Mouse (Mus musculus) erythroblast, adult 5-6 weeks (primary cell): Measurements from ENCODE around the gene Galntl6. TPM values are rescaled to one million over a fixed set of nuclear protein-coding genes. Genes with fewer than 3 reads are reported as not detected.

Source experiments
- ATAC-seq: replicated peaks from 2 replicates; pipeline ENCODE4 v1.8.0; 2016; ENCODE audit warnings: moderate number of reproducible peaks, mild to moderate bottlenecking, moderate TSS enrichment, inconsistent platforms; ENCODE audit not compliant: poor library complexity, low FRiP score, severe bottlenecking
- total RNA-seq, 2 experiments: library from RNA; stranded (forward) in 1 of 2; stranded (reverse) in 1 of 2; fragments of 150-400 nt in 1 of 2; fragments of 200-764, 138-1000 nt in 1 of 2; gene quantifications; 2 replicates each; pipeline versions ENCODE4 v1.2.3 to v1.2.4; 2015 to 2017; ENCODE audit warnings: low replicate concordance in 2 of 2

Galntl6 gene
- total RNA-seq, 2 experiments from 2014 or later, result not detected

GRCm38 (mm10) chr8:58331151-58331550, 581.3 kb downstream of the Galntl6 start:
- no peak for ATAC-seq

- no peak for ATAC-seq
These were observed 599.0 kb downstream of the Galntl6 start for GRCm38 (mm10) chr8:58313482-58313881.

DNA sequence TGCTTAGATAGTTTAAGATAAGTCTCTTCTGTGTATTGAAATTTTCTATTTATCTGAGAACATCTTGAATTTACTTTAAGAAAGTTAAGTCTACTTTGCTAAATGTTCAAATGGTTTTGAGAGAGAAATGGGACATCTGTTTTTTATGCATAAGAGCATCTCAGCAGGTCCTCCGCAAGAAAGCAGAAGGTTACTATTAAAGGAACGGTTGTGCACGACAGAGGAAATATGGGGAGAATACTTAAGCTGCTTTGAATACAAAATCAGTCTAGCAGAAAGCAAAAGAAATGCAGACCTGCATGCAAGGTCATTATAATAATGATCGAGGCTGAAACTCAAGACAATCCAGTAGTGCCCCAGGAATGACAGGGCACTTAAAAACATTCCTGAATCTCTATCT, 621.0 kb downstream of the Galntl6 start:
- ATAC-seq, result no peak

DNA sequence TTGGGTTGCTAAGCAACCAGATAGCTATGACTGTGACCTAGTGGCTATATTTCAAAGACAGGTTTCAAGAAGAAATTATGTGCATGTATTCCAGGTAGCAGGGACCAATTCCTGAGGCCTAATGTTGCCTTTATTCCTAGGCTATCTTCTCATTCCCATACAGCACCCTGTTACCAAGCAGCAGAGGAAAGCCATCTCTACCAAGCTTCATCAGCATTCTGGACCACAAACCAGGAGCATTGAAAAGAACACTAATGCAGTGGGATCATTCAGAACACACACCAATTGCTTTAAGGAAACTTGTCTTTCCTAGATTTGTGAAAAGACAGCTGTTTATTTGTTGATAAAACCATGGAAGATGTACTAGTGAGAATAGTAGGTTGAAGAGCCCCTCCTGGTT, 622.4 kb downstream of the Galntl6 start:
- ATAC-seq, result no peak

DNA sequence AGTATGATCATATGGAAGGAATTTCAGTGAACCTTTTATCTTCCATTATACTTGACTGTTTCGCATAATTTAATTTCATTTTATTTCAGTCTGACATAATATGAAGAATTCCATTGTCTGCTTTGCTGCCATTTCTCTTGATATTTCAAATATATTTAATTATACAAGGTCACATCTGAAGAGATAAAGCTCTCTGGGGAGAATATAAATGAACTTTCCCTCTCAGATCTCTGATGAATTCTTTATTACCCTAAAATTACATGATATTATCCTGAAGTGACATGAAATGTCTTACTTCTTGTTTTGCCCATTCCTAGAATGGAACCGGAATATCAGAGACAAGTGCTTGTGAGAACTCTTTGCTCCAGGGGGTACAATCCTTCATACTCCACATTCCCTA, 647.0 kb downstream of the Galntl6 start:
- no peak for ATAC-seq

DNA sequence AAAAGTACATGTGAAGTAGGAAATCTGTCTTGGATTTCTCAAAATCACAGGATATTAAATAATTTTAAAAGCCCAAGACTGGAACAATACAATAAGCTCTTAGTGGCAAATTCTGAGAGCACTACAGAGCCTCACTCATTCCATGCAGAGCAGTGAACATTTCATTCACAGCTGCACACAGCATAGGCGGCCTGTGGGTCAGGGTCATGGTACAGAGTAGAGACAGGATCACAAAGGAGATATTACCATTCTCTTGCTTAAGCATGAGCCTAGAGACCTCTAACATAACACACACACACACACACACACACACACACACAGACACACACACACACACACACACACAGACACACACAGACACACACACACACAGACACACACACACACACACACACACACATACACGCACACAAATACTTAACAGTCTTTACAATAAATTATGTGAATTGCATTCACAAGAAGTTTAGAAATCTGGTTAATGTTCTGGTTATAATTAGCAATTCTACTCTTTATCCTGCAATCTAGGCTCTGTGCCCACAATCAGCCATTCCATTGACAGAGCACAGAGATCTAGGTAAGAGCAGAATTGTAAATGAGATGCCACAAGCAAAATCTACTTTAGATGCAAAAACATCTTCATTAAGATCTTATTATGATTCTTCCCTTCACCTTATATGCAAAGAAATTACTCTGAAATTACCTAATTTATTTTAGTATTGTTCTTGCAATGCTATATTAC, 653.7 kb downstream of the Galntl6 start:
- no peak for ATAC-seq

- no peak for ATAC-seq
These were observed 658.8 kb downstream of the Galntl6 start for GRCm38 (mm10) chr8:58253620-58254019.

- no peak for ATAC-seq
These were observed 667.6 kb downstream of the Galntl6 start for GRCm38 (mm10) chr8:58244830-58245229.

GRCm38 (mm10) chr8:58234220-58234619, 678.2 kb downstream of the Galntl6 start:
- ATAC-seq, result no peak

DNA sequence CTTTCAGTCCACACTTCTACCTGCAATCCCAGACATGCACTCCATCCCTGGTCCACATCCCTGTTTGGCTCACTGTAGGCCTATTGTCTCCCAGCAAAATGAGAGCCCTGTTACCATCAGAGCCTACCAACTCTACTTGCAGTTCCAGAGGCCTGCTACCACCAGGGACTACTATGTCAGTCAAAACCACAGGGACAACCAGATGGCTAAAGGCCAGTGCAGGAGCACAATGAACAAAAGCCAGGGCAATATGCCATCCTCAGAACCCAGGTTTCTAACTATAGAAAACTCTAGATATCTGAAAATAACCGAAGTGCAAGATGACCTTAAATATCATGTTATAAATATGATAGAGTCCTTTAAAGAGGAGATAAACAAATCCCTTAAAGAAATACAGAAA, 683.7 kb downstream of the Galntl6 start:
- no peak for ATAC-seq

GRCm38 (mm10) chr8:58217885-58218284, 694.6 kb downstream of the Galntl6 start:
- ATAC-seq, result no peak

DNA sequence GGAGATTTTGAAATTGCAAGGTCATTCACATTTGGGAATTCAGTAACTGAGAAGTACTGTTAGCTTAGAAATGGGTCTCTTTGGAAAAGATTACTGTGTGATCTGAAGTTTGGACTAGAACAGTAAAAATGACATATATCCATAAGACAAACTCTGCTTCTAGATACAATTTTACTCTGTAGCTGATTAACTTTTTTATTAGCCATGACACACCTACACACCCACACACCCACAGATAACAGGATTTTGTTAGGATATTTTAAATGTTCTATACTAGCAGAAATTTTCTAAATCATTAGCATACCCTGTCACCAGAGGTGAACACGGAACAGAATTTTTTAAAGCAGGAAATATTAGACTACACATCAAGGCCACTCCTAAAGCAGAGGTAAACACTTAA, 722.7 kb downstream of the Galntl6 start:
- no peak for ATAC-seq

- ATAC-seq, result no peak
These were observed 765.5 kb downstream of the Galntl6 start for GRCm38 (mm10) chr8:58146961-58147360.

DNA sequence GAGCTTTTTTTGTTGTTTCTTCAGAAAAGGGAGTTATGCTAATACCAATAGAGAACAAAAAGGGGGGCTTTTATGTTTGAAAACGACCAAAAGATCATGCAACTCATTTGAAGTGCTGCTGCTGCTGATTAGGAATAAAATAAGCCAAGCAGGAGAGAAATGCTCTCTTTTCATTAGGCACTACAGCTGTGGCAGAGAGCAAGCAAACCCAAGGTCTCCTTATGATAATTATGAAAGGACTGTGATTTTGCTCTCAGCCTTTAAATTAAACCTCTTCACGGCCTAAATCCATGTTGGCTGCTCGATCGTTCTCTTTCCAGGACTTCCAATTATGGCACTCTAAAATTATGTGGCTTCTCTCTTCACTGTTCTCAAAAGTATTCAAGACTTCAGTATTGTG, 825.7 kb downstream of the Galntl6 start:
- no peak for ATAC-seq

DNA sequence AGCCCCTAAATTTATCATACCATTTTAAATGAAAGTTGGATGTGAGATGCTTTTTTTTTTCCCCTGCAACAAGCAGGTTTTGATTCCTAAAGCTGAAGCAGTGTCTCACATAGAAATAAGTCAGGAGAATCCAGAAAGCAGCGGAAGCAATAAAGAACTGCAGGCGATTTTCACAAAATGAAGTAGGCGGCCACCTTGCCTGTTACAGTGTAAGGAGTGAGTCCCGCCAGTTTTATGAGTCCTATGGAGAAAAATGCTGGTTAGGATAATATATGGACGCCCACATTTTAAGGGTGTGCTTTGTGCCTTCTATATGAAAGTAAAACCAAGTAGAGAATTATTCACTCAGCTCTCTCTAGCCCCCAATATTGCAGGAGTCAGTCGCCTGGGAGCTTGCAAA, 827.5 kb downstream of the Galntl6 start:
- ATAC-seq, result no peak

GRCm38 (mm10) chr8:58081715-58082114, 830.7 kb downstream of the Galntl6 start:
- no peak for ATAC-seq

DNA sequence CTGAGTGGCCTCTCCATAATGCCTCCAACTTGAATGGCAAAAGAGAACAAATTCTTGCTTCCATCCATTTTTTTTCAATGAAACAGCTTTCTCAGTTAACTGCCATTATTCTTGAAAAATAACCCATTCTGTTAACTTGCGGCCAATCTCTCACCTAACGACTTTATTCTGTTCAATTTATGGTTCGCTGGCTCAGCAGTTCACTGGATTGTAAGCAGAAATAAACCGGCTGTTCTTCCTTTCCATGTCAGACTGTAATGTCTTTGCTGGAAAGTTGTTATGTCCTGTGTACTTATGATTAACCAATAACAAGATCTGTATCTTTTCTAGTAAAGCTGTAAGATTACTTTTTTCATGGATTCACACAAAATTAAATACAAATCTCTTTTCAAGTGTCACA, 837.8 kb downstream of the Galntl6 start:
- ATAC-seq, result no peak

- no peak for ATAC-seq
These were observed 838.7 kb downstream of the Galntl6 start for GRCm38 (mm10) chr8:58073733-58074132.

DNA sequence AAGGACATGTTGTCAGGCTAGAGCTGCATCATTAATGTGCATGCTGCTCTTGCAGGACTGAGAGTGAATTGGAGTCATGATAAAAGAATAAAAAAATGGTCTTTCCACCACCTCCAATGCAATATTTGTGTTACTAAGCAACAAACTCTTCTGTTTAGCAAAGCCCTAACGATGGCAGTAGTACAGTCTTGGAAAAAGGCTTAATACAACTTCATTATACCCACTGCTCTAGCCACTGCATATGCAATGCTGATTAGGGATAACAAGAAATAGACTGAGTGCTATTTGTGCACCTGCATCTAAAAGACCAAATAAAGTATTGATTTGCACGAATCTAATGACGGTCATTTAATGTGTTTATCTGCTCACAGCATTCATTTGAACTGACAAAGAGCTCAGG, 880.2 kb downstream of the Galntl6 start:
- ATAC-seq, result no peak

DNA sequence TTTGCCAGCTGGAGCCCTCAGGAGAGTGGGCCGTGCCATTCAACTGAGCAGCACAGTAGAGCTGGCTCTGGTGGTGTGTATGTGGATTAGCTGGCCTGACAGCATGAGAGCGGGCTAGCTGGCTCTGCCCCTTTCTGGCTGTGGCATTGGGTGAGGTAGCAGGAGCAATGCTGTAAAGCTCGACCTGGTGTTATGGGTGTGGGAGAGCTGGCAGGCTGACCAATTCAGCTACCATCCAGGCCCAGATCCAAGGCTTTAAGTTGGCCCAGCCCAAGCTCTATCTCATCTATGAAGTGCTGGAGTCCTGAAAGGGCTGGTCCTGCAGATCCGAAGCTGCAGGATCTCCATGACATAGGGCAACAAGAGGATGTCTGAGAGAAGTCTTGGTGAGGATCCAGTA, 886.9 kb downstream of the Galntl6 start:
- ATAC-seq, result no peak

DNA sequence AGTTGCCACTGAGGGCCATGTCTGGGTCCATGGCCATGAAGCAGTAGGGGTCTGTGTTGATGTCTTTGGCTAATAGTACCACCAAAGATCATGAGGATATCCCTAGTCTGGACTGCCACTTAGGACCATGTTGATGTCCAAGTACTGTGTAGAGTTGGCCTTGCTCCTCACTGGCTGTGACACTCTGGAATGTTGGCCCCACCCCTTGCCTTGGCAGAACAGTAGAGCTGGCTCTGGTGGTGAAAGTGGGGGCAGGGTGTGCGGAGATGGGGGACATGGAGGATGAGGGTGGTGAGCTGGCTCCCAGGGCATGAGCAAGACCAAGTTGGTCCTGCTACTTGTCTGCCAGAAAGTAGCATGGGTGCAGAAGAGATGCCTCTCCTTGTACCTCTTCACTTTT, 887.3 kb downstream of the Galntl6 start:
- ATAC-seq, result no peak
